Mouse (Mus musculus) C2C12 (cell line): Measurements from ENCODE around the gene Ppp1r12b. TPM values are rescaled to one million over a fixed set of nuclear protein-coding genes. Genes with fewer than 3 reads are reported as not detected.

Experiments used
- H3K27me3 ChIP-seq: one replicate; pipeline ENCODE4 v1.6.1; 2011; ENCODE audit not compliant: control insufficient read depth, insufficient read depth, insufficient read length
- H3K36me3 ChIP-seq: one replicate; pipeline ENCODE4 v1.6.1; 2011; ENCODE audit not compliant: control insufficient read depth, insufficient read depth
- H3K4me3 ChIP-seq: one replicate; pipeline ENCODE4 v1.5.1; 2011; ENCODE audit warnings: mild to moderate bottlenecking, control low read depth; ENCODE audit not compliant: poor library complexity, insufficient read depth, severe bottlenecking
- H3K79me2 ChIP-seq: one replicate; pipeline ENCODE4 v1.6.1; 2011; ENCODE audit not compliant: control insufficient read depth, insufficient read depth
- H3K79me3 ChIP-seq: one replicate; pipeline ENCODE4 v1.6.1; 2011; ENCODE audit warnings: low read depth, control low read depth
- H3ac ChIP-seq: one replicate; pipeline ENCODE3; 2011; ENCODE audit warnings: low read depth; ENCODE audit not compliant: control insufficient read depth, insufficient read length
- CEBPB ChIP-seq: IDR thresholded peaks from one replicate; pipeline ENCODE4 v1.6.1; 2011; ENCODE audit warnings: low read depth, mild to moderate bottlenecking, control low read depth, moderate library complexity
- CTCF ChIP-seq: IDR thresholded peaks from one replicate; pipeline ENCODE4 v1.5.1; 2011; ENCODE audit not compliant: control insufficient read depth, insufficient read depth, insufficient read length
- FOSL1 ChIP-seq: IDR thresholded peaks from one replicate; pipeline ENCODE4 v1.8.0; 2011; ENCODE audit warnings: mild to moderate bottlenecking, low read length; ENCODE audit not compliant: poor library complexity, insufficient read depth, severe bottlenecking
- MAX ChIP-seq: IDR thresholded peaks from one replicate; pipeline ENCODE4 v1.6.1; 2011; ENCODE audit warnings: mild to moderate bottlenecking, control low read depth
- MYOD1 ChIP-seq: IDR thresholded peaks from one replicate; pipeline ENCODE4 v1.6.1; 2011; ENCODE audit warnings: low read depth; ENCODE audit not compliant: control insufficient read depth, insufficient read length
- MYOG ChIP-seq: IDR thresholded peaks from one replicate; pipeline ENCODE4 v1.6.1; 2011; ENCODE audit not compliant: control insufficient read depth, insufficient read length; ENCODE audit errors: extremely low read depth
- USF1 ChIP-seq: IDR thresholded peaks from one replicate; pipeline ENCODE4 v1.6.1; 2011; ENCODE audit warnings: low read depth, mild to moderate bottlenecking, control low read depth, moderate library complexity
- polyA plus RNA-seq: library from polyadenylated mRNA; unstranded; fragments of >200 nt; fragmentation: generic; extraction: Trizol; gene quantifications from one replicate; pipeline ENCODE4 v1.2.1, GENCODE M21; 2012; ENCODE audit warnings: missing spikeins

Ppp1r12b gene
- polyA plus RNA-seq, 1 experiment, result 1.5 TPM

- Histone ChIP-seq H3K79me3 (no peaks in the 10 kb centered on the region), H3K27me3 (no peaks in the 10 kb centered on the region), H3K79me2 (no peaks in the 10 kb centered on the region), H3K4me3 (no peak overlapping the region), H3K36me3 (no peaks in the 10 kb centered on the region), H3ac (no peak overlapping the region)
- TF ChIP-seq FOSL1 (no peak), MAX (no peak), MYOD1 (no peak), CTCF (no peak), CEBPB (no peak), MYOG (no peak), USF1 (no peak)
Measured at GRCm38 (mm10) chr1:134801758-134802157, 154.0 kb downstream of the Ppp1r12b start.

DNA sequence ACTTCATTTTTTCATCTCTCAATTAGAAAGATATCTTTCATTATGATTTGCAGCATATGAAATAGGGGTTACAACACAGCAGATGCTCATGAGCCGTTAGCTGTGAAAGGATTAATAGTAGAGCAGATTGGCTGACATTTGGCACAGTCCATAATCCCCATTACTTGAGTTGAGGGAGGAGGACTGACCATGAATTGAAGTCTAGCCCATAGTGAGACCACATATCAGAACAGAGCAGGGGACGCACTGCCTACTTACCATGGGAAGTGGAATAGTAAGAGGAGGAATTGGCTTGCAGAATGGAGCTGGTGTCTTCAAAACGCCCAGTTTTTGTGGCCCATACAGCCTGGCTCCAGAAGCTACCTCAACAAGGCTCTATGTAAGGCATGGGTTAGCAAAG, 159.2 kb downstream of the Ppp1r12b start:
- no peak for TF ChIP-seq CEBPB
- no peak for TF ChIP-seq MAX
- TF ChIP-seq USF1, result no peak
- no peak for TF ChIP-seq MYOG
- no peak for TF ChIP-seq MYOD1
- no peak for TF ChIP-seq FOSL1
- no peak for TF ChIP-seq CTCF
- Histone ChIP-seq H3K79me2 (no peaks in the 10 kb centered on the region), H3K36me3 (no peaks in the 10 kb centered on the region), H3K4me3 (no peak overlapping the region), H3ac (no peak overlapping the region), H3K79me3 (no peaks in the 10 kb centered on the region), H3K27me3 (no peaks in the 10 kb centered on the region)

DNA sequence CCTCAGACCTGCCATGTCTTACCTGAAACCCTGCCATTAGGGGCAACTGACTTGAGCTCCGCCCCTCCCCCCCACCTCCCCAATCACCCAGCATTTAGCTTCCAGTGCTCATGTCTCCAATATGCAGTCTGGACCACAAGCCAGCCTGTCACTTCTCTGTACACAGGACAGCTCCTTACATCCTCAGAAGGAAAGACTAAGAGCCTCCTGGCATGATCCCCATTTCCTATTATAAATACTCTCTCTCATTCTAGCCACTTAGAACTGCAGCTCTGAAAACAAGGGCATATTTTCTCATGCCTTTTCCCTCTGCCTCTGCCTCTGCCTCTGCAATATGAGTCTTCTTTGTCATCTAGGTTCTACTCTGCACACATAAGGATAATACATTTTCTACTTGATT, 159.7 kb downstream of the Ppp1r12b start:
- no peak for TF ChIP-seq CTCF
- no peak for TF ChIP-seq USF1
- TF ChIP-seq MAX, result no peak
- TF ChIP-seq MYOG, result no peak
- no peak for TF ChIP-seq CEBPB
- no peak for TF ChIP-seq FOSL1
- no peak for TF ChIP-seq MYOD1
- Histone ChIP-seq H3K79me3 (no peaks in the 10 kb centered on the region), H3K79me2 (no peaks in the 10 kb centered on the region), H3K36me3 (no peaks in the 10 kb centered on the region), H3ac (no peak overlapping the region), H3K27me3 (no peaks in the 10 kb centered on the region), H3K4me3 (no peak overlapping the region)

DNA sequence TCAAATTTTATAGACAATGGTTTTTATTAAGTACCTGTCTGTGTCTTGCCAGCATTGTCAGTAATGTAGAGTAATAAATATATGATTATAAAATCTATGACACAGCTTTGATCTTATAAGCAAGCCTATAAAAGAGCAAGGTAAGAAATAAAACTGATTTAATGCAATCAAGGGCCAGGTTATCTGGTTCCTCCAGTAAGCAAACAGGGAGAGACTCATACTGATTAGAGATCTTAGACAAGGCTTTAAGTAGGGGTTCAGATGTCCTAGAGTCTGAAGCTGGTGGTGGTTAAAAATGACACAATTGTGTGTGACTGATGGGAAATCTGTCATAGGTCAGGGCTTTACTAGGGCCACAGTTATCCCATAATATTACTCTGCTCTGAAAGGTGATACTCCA, 164.3 kb downstream of the Ppp1r12b start:
- H3K27me3 ChIP-seq, result no peaks in the 10 kb centered on the region
- no peaks in the 10 kb centered on the region for H3K36me3 ChIP-seq
- H3ac ChIP-seq, result no peak overlapping the region
- H3K79me3 ChIP-seq, result no peaks in the 10 kb centered on the region
- no peaks in the 10 kb centered on the region for H3K79me2 ChIP-seq
- no peak overlapping the region for H3K4me3 ChIP-seq
- no peak for TF ChIP-seq USF1

DNA sequence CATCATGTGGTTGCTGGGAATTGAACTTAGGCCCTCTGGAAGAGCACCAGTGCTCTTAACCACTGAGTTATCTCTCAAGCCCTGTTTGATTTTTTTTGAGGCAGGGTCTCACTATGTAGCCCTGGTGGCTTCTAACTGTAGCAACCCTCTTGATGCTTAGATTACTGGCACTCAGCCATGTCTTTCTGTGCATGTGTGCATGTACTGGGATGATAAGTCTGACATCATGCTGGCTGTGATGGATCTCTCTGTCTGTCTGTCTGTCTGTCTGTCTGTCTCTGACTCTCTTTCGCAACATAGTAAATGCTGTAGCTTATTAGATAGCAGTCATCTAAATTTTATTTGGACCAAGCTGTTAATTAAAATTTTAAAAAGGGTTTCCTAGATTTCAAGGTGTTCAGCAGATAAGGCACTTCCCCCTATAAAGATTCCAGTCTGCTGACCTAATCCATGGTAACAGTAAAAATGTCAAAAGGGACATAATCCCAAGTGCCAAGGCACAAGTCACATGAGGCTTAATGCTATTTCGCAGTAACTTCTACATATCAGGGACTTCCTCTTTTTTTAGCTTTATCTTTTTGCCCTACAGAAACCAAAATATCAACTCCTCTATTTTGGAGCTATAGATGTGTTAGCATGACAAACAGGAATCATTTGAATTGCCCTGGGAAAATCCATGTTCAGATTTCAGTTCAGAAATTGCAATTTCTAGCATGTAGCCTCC, 164.9 kb downstream of the Ppp1r12b start:
- no peak for TF ChIP-seq MYOG
- TF ChIP-seq MAX, result no peak
- no peak for TF ChIP-seq CEBPB
- no peak for TF ChIP-seq MYOD1
- no peak for TF ChIP-seq CTCF
- TF ChIP-seq FOSL1, result no peak
- TF ChIP-seq USF1, result no peak

DNA sequence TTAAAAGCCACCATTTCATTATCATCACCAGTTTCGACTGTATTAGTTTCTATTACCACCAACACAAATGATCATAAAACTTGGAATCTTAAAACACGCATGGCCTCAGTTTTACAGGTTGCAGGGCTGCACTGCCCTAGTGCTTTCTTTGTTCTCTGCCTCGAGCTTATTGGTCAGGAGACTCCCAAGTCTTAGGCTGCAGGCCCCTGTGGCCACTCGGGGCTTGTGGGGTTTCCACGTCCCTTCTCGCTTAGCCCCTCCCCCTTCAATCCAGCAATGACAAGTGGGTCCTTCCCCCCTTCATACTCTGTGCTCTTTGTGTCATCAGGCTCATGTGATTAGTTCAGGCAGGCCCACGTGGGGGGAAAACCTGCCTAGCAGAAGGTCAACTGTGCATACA, 167.6 kb downstream of the Ppp1r12b start:
- H3K27me3 ChIP-seq, result no peaks in the 10 kb centered on the region
- no peaks in the 10 kb centered on the region for H3K79me2 ChIP-seq
- H3K4me3 ChIP-seq, result no peak overlapping the region
- no peaks in the 10 kb centered on the region for H3K36me3 ChIP-seq
- no peaks in the 10 kb centered on the region for H3K79me3 ChIP-seq
- H3ac ChIP-seq, result no peak overlapping the region
- no peak for TF ChIP-seq CTCF

More for the DNA sequence above, 164.9 kb downstream of the Ppp1r12b start:
- no peak overlapping the region for H3K4me3 ChIP-seq
- H3ac ChIP-seq, result no peak overlapping the region
- no peaks in the 10 kb centered on the region for H3K79me2 ChIP-seq
- no peaks in the 10 kb centered on the region for H3K27me3 ChIP-seq
- H3K79me3 ChIP-seq, result no peaks in the 10 kb centered on the region
- no peaks in the 10 kb centered on the region for H3K36me3 ChIP-seq
